In genomic region chr5:135472405-135472804, GRCm38 (mm10) we compare ENCODE assay signal across 11 mouse cellular contexts.
DNase-seq lines count a peak whose midpoint lies in the region; ATAC-seq lines count a peak whose summit lies in the region.
"Had no signal": no experiment of that assay in that cellular context is flagged by ENCODE, and none has a peak within 500 bp of the region (broad histone marks: within the 10 kb centered on the region; RNA-seq: fewer than 3 reads in every experiment).

No protein-coding gene starts in this region.

- H3K4me3 ChIP-seq in embryonic facial prominence, embryonic 13.5 days, result no peak overlapping the region
- no peak overlapping the region for H3K4me3 ChIP-seq in embryonic facial prominence, embryonic 10.5 days

- WGBS in embryonic facial prominence, embryonic 13.5 days, result 60% methylated on average over 6 of the region's 6 CpGs
- WGBS in embryonic facial prominence, embryonic 10.5 days, result 82% methylated on average over 6 of the region's 6 CpGs

- no peaks in the 10 kb centered on the region for H3K27me3 ChIP-seq in embryonic facial prominence, embryonic 13.5 days
- H3K27me3 ChIP-seq in embryonic facial prominence, embryonic 10.5 days (replicated peaks; ENCODE audit: low read depth, poor library complexity, severe bottlenecking), result no peaks in the 10 kb centered on the region

- peak overlapping the region; percentile 16; the same call in 1 of the 2 replicates for H3K27ac ChIP-seq in embryonic facial prominence, embryonic 13.5 days
- H3K27ac ChIP-seq in embryonic facial prominence, embryonic 10.5 days (replicated peaks), result no peak overlapping the region
- H3K27ac ChIP-seq: stomach, postnatal 0 days had no signal

- H3K36me3 ChIP-seq in embryonic facial prominence, embryonic 13.5 days, result peaks cover 19% of the 10 kb centered on the region
- peaks cover 59% of the 10 kb centered on the region for H3K36me3 ChIP-seq in embryonic facial prominence, embryonic 10.5 days (replicated peaks)

- DNase-seq in embryonic facial prominence, embryonic 10.5 days (ENCODE audit: low spot score), result no peak
- DNase-seq in A20 (ENCODE audit: low read depth, low spot score), result peak; percentile 65
- peak; percentile 40 to 53 for DNase-seq in lung, postnatal 4 days
- DNase-seq in thymus, adult 18-20 months, result no peak
- DNase-seq in heart, postnatal 4 days, result no peak
- no peak for DNase-seq in kidney, postnatal 4 days
- DNase-seq: kidney, postnatal 14 days; retina, postnatal 1 day had no signal

- H3K9ac ChIP-seq in embryonic facial prominence, embryonic 13.5 days, result no peak overlapping the region

- H3K9me3 ChIP-seq in embryonic facial prominence, embryonic 13.5 days, result no peaks in the 10 kb centered on the region
- no peaks in the 10 kb centered on the region for H3K9me3 ChIP-seq in embryonic facial prominence, embryonic 10.5 days

- no peak overlapping the region for H3K4me2 ChIP-seq in embryonic facial prominence, embryonic 13.5 days

- ATAC-seq in embryonic facial prominence, embryonic 13.5 days (ENCODE audit: insufficient number of reproducible peaks, insufficient read depth, low FRiP score, low TSS enrichment, low read depth), result no peak
- peak; percentile 96 for ATAC-seq in common myeloid progenitor, adult 5-6 weeks (replicated peaks; ENCODE audit: low read depth, poor library complexity, severe bottlenecking)

- 0 out of 2 replicates have a peak, but pooled peaks cover 4% of the 10 kb centered on the region for H3K4me1 ChIP-seq in embryonic facial prominence, embryonic 13.5 days
- H3K4me1 ChIP-seq in embryonic facial prominence, embryonic 10.5 days, result no peaks in the 10 kb centered on the region

Comparison
In these comparisons a context has a peak if more than half of its experiments do, and no peak if none do; other contexts are left out.
1. DNase-seq: peak in A20 (single experiment) and lung, postnatal 4 days (2 of 2); none in embryonic facial prominence, embryonic 10.5 days (single experiment), thymus, adult 18-20 months (0 of 2), heart, postnatal 4 days (single experiment) and kidney, postnatal 4 days (0 of 2).